Mouse (Mus musculus) Muller cell, postnatal 12 days (primary cell): ENCODE results near the gene Gm5127.
A peak's percentile ranks its signal among the peaks of the same experiment; 100 is the strongest.

Experiments
- DNase-seq: peaks from one replicate; pipeline ENCODE4 v3.0.0-alpha.2; 2015; ENCODE audit errors: inconsistent ontology term

Gene Gm5127

GRCm38 (mm10) chrX:106582886-106583285 is at the start of gene Gm5127:
Gene Gm5127, plus strand, starts transcription at chrX:106583186.
- no peak for DNase-seq

DNA sequence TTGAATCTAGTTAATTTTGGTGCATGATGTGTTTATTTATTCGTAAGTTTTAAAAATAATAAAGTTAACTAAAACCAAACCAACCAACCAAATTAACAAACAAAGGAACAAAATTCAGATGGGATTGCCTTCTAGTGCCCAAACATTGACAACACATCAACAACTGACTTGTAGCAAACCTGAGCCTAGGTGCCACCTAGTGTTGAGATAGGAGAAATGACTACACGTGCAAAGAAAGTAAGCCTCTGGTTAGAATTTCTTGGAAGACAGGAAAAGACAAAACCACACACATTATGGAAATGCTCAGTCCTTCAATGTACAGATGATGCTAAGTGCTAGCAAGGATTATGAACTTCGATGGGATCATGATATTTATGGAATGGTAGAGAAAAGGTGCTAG is 46.6 kb upstream of the Gm5127 start:
- peak; percentile 0 for DNase-seq

DNA sequence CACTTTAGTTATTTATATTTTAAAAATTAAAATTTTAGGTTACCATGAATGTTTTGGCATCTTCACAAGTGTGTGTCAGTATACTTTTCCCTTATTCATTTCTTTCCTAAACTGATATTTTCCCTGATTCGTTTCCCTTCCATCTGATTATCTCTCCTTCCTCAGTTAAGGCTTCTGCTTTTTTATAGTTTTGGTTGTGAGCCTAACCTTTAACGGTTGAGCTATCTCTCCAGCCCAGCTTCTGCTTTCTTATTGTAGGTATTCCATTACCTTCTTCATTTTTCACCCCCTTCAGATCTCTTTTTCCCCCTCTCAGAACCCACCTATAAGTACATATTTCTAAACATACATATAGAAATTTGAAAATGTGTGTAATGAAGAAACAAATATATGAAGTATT is 27.5 kb upstream of the Gm5127 start:
- no peak for DNase-seq

GRCm38 (mm10) chrX:106578966-106579365 is 4.0 kb upstream of the Gm5127 start:
- no peak for DNase-seq

DNA sequence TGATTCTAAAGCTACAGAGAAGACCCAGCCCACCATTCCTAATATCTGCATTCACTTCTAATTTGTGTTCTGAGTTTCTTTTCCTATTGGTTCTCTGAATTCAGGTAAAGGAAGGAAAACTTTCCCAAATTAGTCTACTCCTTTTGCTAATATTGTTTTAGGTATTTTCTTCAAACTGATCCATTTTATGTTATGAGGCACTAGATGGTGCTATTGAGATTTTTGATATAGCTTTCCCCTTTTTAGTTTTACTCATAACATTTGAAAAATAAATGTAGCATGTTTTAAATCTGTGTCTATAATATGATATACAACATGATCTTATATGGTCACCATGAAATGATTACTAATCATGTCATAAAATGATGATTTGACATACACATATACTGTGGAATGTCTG is 2.6 kb upstream of the Gm5127 start:
- DNase-seq, result no peak

DNA sequence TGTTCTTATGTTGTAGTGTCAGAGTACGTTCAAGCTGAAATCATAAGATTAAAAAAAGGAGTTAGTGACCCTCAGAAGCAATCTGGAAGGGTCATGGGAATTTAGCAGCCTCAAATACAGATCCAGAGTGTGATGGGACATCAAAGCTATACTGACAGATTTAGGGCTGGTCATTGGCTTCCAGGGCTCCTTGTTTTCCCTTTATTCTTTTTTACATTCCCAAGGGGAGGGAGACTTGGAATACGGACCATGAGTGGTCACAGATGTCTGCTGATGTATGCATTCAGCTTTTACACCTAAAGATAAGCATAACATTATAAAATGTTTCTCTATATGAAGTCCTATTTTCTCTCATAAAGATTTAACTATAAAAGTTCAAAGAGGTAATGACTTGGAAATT is 789 bp upstream of the Gm5127 start:
- DNase-seq, result no peak

- DNase-seq, result no peak
These were observed 10.9 kb downstream of the Gm5127 start for GRCm38 (mm10) chrX:106593914-106594313.

DNA sequence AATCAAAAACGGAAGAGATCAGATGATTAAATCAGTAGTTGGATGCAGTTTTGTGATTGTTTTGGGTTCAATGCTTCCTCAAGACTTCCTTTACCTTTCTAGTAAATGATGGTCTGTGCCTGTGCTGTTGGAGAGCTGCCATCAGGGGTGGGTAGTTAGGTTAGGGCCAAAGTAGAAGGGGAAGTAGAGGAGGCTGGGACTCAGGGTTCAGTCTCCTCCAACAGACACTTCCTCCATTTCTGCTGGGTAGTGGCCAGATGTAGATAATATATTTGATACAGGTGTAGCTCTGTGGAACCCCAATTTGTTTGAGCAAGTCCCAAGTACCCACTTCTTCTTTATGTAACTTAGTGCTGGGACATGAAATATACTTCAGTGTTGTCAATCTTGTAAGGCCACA is 12.9 kb downstream of the Gm5127 start:
- DNase-seq, result no peak

GRCm38 (mm10) chrX:106602574-106603258 is 19.7 kb downstream of the Gm5127 start:
- DNase-seq, result peak; percentile 4

- peak; percentile 14 for DNase-seq
These were observed 20.4 kb downstream of the Gm5127 start, which contains the start of gene Cysltr1 for GRCm38 (mm10) chrX:106603386-106603785. Gene Cysltr1, minus strand, starts transcription at chrX:106603679.

DNA sequence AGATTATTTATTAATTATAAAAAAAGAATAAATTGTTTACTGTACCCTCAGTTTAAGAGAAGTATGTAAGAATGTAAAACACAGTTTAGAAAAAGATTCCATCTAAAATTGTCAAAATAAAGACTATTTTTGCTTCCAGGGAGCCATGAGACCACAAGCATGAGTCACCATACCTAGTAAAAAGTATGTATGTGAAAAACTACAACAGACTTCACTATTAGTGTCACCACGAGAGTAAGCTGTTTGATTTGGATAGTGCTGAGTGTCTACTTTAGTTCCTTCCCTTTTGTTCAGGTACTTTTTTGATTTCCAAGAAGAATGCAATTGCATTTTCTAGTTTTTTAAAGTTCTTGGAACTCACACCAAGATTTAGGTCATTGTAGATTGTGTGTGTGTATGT is 39.5 kb downstream of the Gm5127 start:
- DNase-seq, result no peak

GRCm38 (mm10) chrX:106623667-106624066 is 40.7 kb downstream of the Gm5127 start:
- DNase-seq, result no peak

DNA sequence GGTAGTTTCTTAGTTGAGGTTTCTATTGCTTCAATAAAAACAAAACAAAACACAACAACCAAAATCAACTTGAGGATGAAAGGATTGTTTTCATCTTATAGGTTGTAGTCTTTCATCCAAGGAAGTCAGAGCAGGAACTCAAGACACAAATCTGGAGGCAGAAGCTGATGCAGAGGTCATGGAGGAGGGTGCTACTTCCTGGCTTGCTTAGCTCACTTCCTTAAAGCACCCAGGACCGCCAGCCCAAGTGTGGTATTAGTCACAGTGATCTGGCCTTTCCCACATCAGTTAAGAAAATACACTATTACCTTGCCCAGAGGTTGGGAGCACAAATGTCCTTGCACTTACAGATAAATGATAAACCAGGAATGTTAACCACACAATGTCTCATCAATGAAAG is 45.5 kb downstream of the Gm5127 start:
- no peak for DNase-seq

- DNase-seq, result no peak
These were observed 50.6 kb downstream of the Gm5127 start for GRCm38 (mm10) chrX:106633543-106633942.

- no peak for DNase-seq
These were observed 52.0 kb downstream of the Gm5127 start for GRCm38 (mm10) chrX:106634799-106635541.

- peak; percentile 53 for DNase-seq
These were observed 79.1 kb downstream of the Gm5127 start for GRCm38 (mm10) chrX:106662101-106662500.

GRCm38 (mm10) chrX:106704590-106704989 is 121.6 kb downstream of the Gm5127 start:
- DNase-seq, result no peak

DNA sequence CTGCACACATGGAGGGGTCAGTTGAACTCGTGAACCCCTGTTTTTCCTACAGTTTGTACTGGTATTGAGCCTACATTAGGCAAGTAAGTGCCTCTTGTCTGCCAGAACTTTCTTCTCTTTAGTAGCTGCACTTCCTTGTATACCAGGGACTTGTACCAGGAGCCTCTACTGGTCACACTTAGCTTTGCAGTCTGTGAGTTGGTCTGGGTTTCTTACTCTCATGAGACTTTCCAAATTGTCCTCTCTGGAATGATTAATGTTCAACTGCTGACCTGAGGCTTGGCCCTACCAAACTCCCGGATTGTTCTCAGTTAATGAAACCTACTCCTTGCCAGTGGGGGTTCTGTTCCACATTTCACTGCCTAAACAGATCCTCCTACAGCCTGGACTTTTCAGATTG is 134.2 kb downstream of the Gm5127 start:
- no peak for DNase-seq

- DNase-seq, result peak; percentile 4
These were observed 159.3 kb downstream of the Gm5127 start for GRCm38 (mm10) chrX:106742241-106742640.

DNA sequence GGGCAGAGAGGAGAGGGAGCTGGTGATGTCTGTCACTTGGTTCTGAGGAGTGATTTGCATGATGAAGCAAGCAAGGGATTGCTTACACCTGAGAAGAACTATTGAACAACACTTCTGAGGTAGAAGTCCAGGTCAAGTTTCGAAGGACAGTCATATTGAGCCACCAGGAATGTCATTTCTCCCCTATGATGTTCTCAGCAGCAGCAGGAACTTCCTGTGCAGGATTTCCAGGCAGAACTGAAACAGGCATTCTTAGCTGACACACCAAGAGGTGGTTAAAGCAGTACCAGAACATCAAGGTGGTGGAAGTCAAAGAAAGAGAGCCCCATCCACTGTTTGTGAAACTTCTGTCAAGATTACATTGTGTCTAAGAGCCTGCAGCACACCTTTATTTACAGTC is 172.3 kb downstream of the Gm5127 start:
- DNase-seq, result no peak
